Mouse (Mus musculus): Measurements from ENCODE around the gene Evc2. TPM values are rescaled to one million over a fixed set of nuclear protein-coding genes. Genes with fewer than 3 reads are reported as not detected.

The Evc2 gene
- polyA plus RNA-seq, 1 experiment = 15.6 TPM

- Histone ChIP-seq H3ac (ENCODE audit: control insufficient read depth, insufficient read length, low read depth) (no peak overlapping the region), H3K79me3 (ENCODE audit: low read depth) (no peaks in the 10 kb centered on the region), H3K36me3 (ENCODE audit: control insufficient read depth, insufficient read depth) (no peaks in the 10 kb centered on the region), H3K4me3 (ENCODE audit: insufficient read depth, poor library complexity, severe bottlenecking) (no peak overlapping the region), H3K27me3 (ENCODE audit: control insufficient read depth, insufficient read depth, insufficient read length) (peaks cover 3% of the 10 kb centered on the region), H3K79me2 (ENCODE audit: control insufficient read depth, insufficient read depth) (no peaks in the 10 kb centered on the region)
- TF ChIP-seq MYOD1 (IDR thresholded peaks at IDR 0.05; ENCODE audit: control insufficient read depth, insufficient read length, low read depth) = no peak
- TF ChIP-seq USF1 (IDR thresholded peaks at IDR 0.05; ENCODE audit: low read depth) = no peak
- no peak for TF ChIP-seq MYOG (IDR thresholded peaks at IDR 0.05; ENCODE audit: control insufficient read depth, extremely low read depth, insufficient read length)
Measured at GRCm38 (mm10) chr5:37471584-37471983, 133.3 kb downstream of the Evc2 start.

- Histone ChIP-seq H3K4me3 (ENCODE audit: insufficient read depth, poor library complexity, severe bottlenecking) (no peak overlapping the region), H3K36me3 (ENCODE audit: control insufficient read depth, insufficient read depth) (no peaks in the 10 kb centered on the region), H3ac (ENCODE audit: control insufficient read depth, insufficient read length, low read depth) (no peak overlapping the region), H3K79me2 (ENCODE audit: control insufficient read depth, insufficient read depth) (no peaks in the 10 kb centered on the region), H3K27me3 (ENCODE audit: control insufficient read depth, insufficient read depth, insufficient read length) (peaks cover 3% of the 10 kb centered on the region), H3K79me3 (ENCODE audit: low read depth) (no peaks in the 10 kb centered on the region)
- no peak for TF ChIP-seq CEBPB (IDR thresholded peaks at IDR 0.05; ENCODE audit: low read depth)
- no peak for TF ChIP-seq FOSL1 (IDR thresholded peaks at IDR 0.05; ENCODE audit: insufficient read depth, low read length, poor library complexity, severe bottlenecking)
- TF ChIP-seq CTCF (IDR thresholded peaks at IDR 0.05; ENCODE audit: control insufficient read depth, insufficient read depth, insufficient read length) = no peak
- no peak for TF ChIP-seq USF1 (IDR thresholded peaks at IDR 0.05; ENCODE audit: low read depth)
- no peak for TF ChIP-seq MYOG (IDR thresholded peaks at IDR 0.05; ENCODE audit: control insufficient read depth, extremely low read depth, insufficient read length)
- TF ChIP-seq MAX (IDR thresholded peaks at IDR 0.05) = no peak
- TF ChIP-seq MYOD1 (IDR thresholded peaks at IDR 0.05; ENCODE audit: control insufficient read depth, insufficient read length, low read depth) = no peak
Measured at GRCm38 (mm10) chr5:37472025-37472608, 133.8 kb downstream of the Evc2 start.

Other genes with a start within 250 kb of the Evc2 start
- 0.05 TPM for gene Crmp1, start 96.6 kb upstream of the Evc2 start, polyA plus RNA-seq (2012; fragmentation: generic; extraction: Trizol)
- gene Evc, start 1.6 kb upstream of the Evc2 start, polyA plus RNA-seq (2012; fragmentation: generic; extraction: Trizol) = 22.2 TPM